Mouse (Mus musculus) forebrain, embryonic 15.5 days (tissue): ENCODE results near the gene Zfhx2. TPM values are rescaled to one million over a fixed set of nuclear protein-coding genes. Genes with fewer than 3 reads are reported as not detected.

Experiments used
- ATAC-seq: fragments of 200-750 bp; cut with Nextera tagmentation; replicated peaks from 2 replicates; pipeline ENCODE4 v1.8.0; 2017; ENCODE audit warnings: mild to moderate bottlenecking, moderate TSS enrichment, moderate library complexity
- H3K27ac ChIP-seq: fragments of 300-500 bp; sonication (generic); replicated peaks from 2 replicates; pipeline ENCODE4 v1.5.1; 2015; ENCODE audit warnings: mild to moderate bottlenecking, inconsistent platforms
- H3K27me3 ChIP-seq: fragments of 300-500 bp; sonication (generic); 2 replicates; pipeline ENCODE4 v1.6.1; 2015; ENCODE audit warnings: inconsistent platforms
- H3K36me3 ChIP-seq: fragments of 300-500 bp; sonication (generic); 2 replicates; pipeline ENCODE4 v1.6.1; 2015; ENCODE audit warnings: mild to moderate bottlenecking, inconsistent platforms
- H3K4me1 ChIP-seq: fragments of 300-500 bp; sonication (generic); 2 replicates; pipeline ENCODE4 v1.6.1; 2015; ENCODE audit warnings: inconsistent platforms
- H3K4me2 ChIP-seq: fragments of 300-500 bp; sonication (generic); replicated peaks from 2 replicates; pipeline ENCODE4 v1.6.1; 2015; ENCODE audit warnings: mild to moderate bottlenecking, inconsistent platforms
- H3K4me3 ChIP-seq: fragments of 300-500 bp; sonication (generic); 2 replicates; pipeline ENCODE4 v1.5.1; 2015; ENCODE audit warnings: mild to moderate bottlenecking, inconsistent platforms
- H3K9ac ChIP-seq: fragments of 300-500 bp; sonication (generic); replicated peaks from 2 replicates; pipeline ENCODE4 v1.6.1; 2015; ENCODE audit warnings: mild to moderate bottlenecking, inconsistent platforms
- H3K9me3 ChIP-seq: fragments of 300-500 bp; sonication (generic); 2 replicates; pipeline ENCODE4 v1.6.1; 2016; ENCODE audit warnings: inconsistent platforms
- WGBS: fragments of 180-500 bp; shearing (Covaris S2); methylation state at CpG from one replicate; pipeline ENCODE4 v1.1.7; 2015; ENCODE audit warnings: mixed read lengths; 5-methylcytosine and 5-hydroxymethylcytosine counted together
- polyA plus RNA-seq: library from polyadenylated mRNA; unstranded; fragments of >200 nt; fragmentation: Nextera tagmentation; extraction: Ambion mirVana; gene quantifications from 2 replicates; pipeline ENCODE4 v1.2.1, GENCODE M21; 2015

Zfhx2 gene
- polyA plus RNA-seq, 1 experiment from 2014 or later = 27.4 TPM

- H3K27me3 ChIP-seq = no peaks in the 10 kb centered on the region
- no peak overlapping the region for H3K4me3 ChIP-seq
- peak overlapping the region; percentile 94 for H3K27ac ChIP-seq
- peak overlapping the region; percentile 3; the same call in 1 of the 2 replicates for H3K9ac ChIP-seq
- peak overlapping the region; percentile 9; the same call in 1 of the 2 replicates for H3K4me2 ChIP-seq
- no peaks in the 10 kb centered on the region for H3K9me3 ChIP-seq
- peaks cover 26% of the 10 kb centered on the region for H3K36me3 ChIP-seq
- peaks cover 40% of the 10 kb centered on the region for H3K4me1 ChIP-seq
- peak; percentile 10; the same call in 1 of the 2 replicates for ATAC-seq
- WGBS = 10% methylated on average over 5 of the region's 5 CpGs
Measured at GRCm38 (mm10) chr14:55027251-55027650, 64.9 kb downstream of the Zfhx2 start.

- Histone ChIP-seq H3K27me3 (no peaks in the 10 kb centered on the region), H3K36me3 (peaks cover 43% of the 10 kb centered on the region), H3K4me3 (no peak overlapping the region), H3K4me2 (no peak overlapping the region), H3K27ac (no peak overlapping the region), H3K9ac (no peak overlapping the region), H3K9me3 (no peaks in the 10 kb centered on the region), H3K4me1 (peaks cover 34% of the 10 kb centered on the region)
- ATAC-seq = no peak
- WGBS = 79% methylated on average over 5 of the region's 5 CpGs
Measured at GRCm38 (mm10) chr14:55025527-55025926, 66.6 kb downstream of the Zfhx2 start.

- Histone ChIP-seq H3K36me3 (peaks cover 47% of the 10 kb centered on the region), H3K27me3 (no peaks in the 10 kb centered on the region), H3K9me3 (no peaks in the 10 kb centered on the region), H3K4me2 (no peak overlapping the region), H3K4me1 (peaks cover 25% of the 10 kb centered on the region), H3K4me3 (no peak overlapping the region), H3K9ac (no peak overlapping the region), H3K27ac (no peak overlapping the region)
- 57% methylated on average over 7 of the region's 7 CpGs for WGBS
- ATAC-seq = 0 out of 2 replicates have a peak, but pooled peaks have one; percentile 16
Measured at GRCm38 (mm10) chr14:55024236-55024635, 67.9 kb downstream of the Zfhx2 start.

GRCm38 (mm10) chr14:55023011-55023410 is 69.1 kb downstream of the Zfhx2 start:
- H3K36me3 ChIP-seq = peaks cover 47% of the 10 kb centered on the region
- no peak overlapping the region for H3K27ac ChIP-seq
- H3K27me3 ChIP-seq = no peaks in the 10 kb centered on the region
- no peaks in the 10 kb centered on the region for H3K9me3 ChIP-seq
- 90% methylated on average over 15 of the region's 15 CpGs for WGBS
- no peak overlapping the region for H3K4me3 ChIP-seq
- no peak overlapping the region for H3K9ac ChIP-seq
- ATAC-seq = no peak
- no peak overlapping the region for H3K4me2 ChIP-seq
- H3K4me1 ChIP-seq = peaks cover 13% of the 10 kb centered on the region

- WGBS = 71% methylated on average over 9 of the region's 9 CpGs
- H3K9ac ChIP-seq = no peak overlapping the region
- H3K36me3 ChIP-seq = peaks cover 50% of the 10 kb centered on the region
Measured at GRCm38 (mm10) chr14:55020394-55020793, 71.7 kb downstream of the Zfhx2 start.

GRCm38 (mm10) chr14:55016876-55017275 is 75.2 kb downstream of the Zfhx2 start:
- no peaks in the 10 kb centered on the region for H3K9me3 ChIP-seq
- ATAC-seq = no peak
- H3K4me1 ChIP-seq = peaks cover 19% of the 10 kb centered on the region
- 0 out of 2 replicates have a peak overlapping the region, but pooled peaks have one; percentile 7 for H3K9ac ChIP-seq
- no peak overlapping the region for H3K27ac ChIP-seq
- no peaks in the 10 kb centered on the region for H3K27me3 ChIP-seq
- no peak overlapping the region for H3K4me3 ChIP-seq
- no peak overlapping the region for H3K4me2 ChIP-seq
- WGBS = 93% methylated on average over 16 of the region's 16 CpGs
- peaks cover 22% of the 10 kb centered on the region for H3K36me3 ChIP-seq

More at GRCm38 (mm10) chr14:55020394-55020793, 71.7 kb downstream of the Zfhx2 start:
- Histone ChIP-seq H3K27me3 (no peaks in the 10 kb centered on the region), H3K4me2 (no peak overlapping the region), H3K4me3 (no peak overlapping the region), H3K9me3 (no peaks in the 10 kb centered on the region), H3K4me1 (peaks cover 16% of the 10 kb centered on the region), H3K27ac (no peak overlapping the region)
- no peak for ATAC-seq

- WGBS = 0% methylated on average over 17 of the region's 17 CpGs
- ATAC-seq = no peak
- Histone ChIP-seq H3K4me1 (peaks cover 19% of the 10 kb centered on the region), H3K27me3 (no peaks in the 10 kb centered on the region), H3K4me2 (peak overlapping the region; percentile 88), H3K36me3 (peaks cover 11% of the 10 kb centered on the region), H3K9ac (peak overlapping the region; percentile 74), H3K9me3 (no peaks in the 10 kb centered on the region), H3K27ac (peak overlapping the region; percentile 72), H3K4me3 (peak overlapping the region; percentile 82)
Measured at GRCm38 (mm10) chr14:55015767-55016111, 76.4 kb downstream of the Zfhx2 start.

GRCm38 (mm10) chr14:55014991-55015766 is 76.9 kb downstream of the Zfhx2 start, which contains the start of gene Ngdn:
Ngdn (plus strand) TSS chr14:55015454.
- Histone ChIP-seq H3K4me2 (peak within 1 kb of the TSS; percentile 88), H3K27me3 (no peaks in the 10 kb centered on the region), H3K9me3 (no peaks in the 10 kb centered on the region), H3K27ac (peak within 1 kb of the TSS; percentile 94), H3K4me1 (peaks cover 19% of the 10 kb centered on the region), H3K4me3 (peak within 1 kb of the TSS; percentile 82), H3K36me3 (peaks cover 7% of the 10 kb centered on the region; the same call in 1 of the 2 replicates), H3K9ac (peak within 1 kb of the TSS; percentile 74)
- under 1% methylated on average over 36 of the region's 36 CpGs for WGBS
- ATAC-seq = peak; percentile 98

- Histone ChIP-seq H3K27me3 (no peaks in the 10 kb centered on the region), H3K9me3 (no peaks in the 10 kb centered on the region), H3K4me1 (peaks cover 19% of the 10 kb centered on the region), H3K4me2 (peak overlapping the region; percentile 64), H3K9ac (peak overlapping the region; percentile 70), H3K36me3 (peaks cover 6% of the 10 kb centered on the region; the same call in 1 of the 2 replicates), H3K4me3 (peak overlapping the region; percentile 82), H3K27ac (peak overlapping the region; percentile 94)
- peak; percentile 73 for ATAC-seq
- under 1% methylated on average over 27 of the region's 27 CpGs for WGBS
Measured at GRCm38 (mm10) chr14:55014591-55014990, 77.5 kb downstream of the Zfhx2 start.

GRCm38 (mm10) chr14:55011116-55011515 is 81.0 kb downstream of the Zfhx2 start:
- Histone ChIP-seq H3K9ac (no peak overlapping the region), H3K4me3 (no peak overlapping the region), H3K4me1 (peaks cover 8% of the 10 kb centered on the region), H3K4me2 (no peak overlapping the region), H3K27ac (no peak overlapping the region), H3K27me3 (no peaks in the 10 kb centered on the region), H3K36me3 (no peaks in the 10 kb centered on the region), H3K9me3 (no peaks in the 10 kb centered on the region)
- 53% methylated on average over 4 of the region's 4 CpGs for WGBS
- ATAC-seq = no peak
